Mouse (Mus musculus) spleen, postnatal 10 days (tissue): Measurements from ENCODE around the gene Git1.
A peak's percentile ranks its signal among the peaks of the same experiment; 100 is the strongest.

ENCODE experiments used
- DNase-seq, 2 experiments: peaks; one replicate each; pipeline ENCODE4 v3.0.0; 2021 to 2022; ENCODE audit warnings: low spot score in 2 of 2

Gene Git1

DNA sequence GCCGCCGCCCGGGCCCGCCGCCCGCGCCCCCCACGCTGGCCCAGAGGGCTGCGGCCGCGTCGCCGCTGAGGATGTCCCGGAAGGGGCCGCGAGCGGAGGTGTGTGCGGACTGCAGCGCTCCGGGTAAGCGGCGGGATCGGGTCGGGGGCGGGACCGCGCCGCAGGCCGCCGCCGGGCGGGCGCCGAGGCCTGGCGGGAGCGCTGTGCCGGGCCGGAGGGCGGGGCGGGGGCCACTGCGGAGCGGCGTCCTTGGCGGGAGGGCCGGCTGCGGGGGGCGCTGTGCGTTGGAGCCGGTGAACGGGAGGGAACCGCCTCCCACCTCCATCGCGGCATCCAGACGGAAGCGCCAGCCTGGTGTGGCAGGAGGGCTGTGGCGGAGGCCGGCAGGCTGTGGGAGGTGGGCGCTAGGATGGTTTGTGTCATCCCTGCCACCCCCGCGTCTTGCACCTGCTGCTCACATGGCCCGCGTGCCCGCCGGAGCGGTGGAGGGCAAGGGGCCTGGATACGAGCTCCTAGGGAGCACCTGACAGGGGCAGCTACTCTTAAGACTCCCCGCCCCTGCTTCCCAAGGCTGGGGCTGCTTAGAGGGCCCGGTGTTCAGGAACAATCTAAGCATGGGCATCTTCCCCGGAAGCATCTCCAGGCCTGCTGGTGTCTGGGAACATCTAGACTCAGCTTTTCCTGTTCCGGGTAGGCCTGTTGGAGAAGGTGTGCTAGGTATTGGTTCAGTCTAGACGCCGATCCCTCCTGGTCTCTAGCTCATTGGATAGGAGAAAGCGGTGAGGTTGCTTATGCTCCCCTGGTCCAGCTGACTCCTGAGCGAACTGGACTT is at the start of gene Git1:
TSS of gene Git1 (plus strand) at position 51 of the 832 bp plus-strand sequence.
- DNase-seq, result peak; percentile 58 to 65

DNA sequence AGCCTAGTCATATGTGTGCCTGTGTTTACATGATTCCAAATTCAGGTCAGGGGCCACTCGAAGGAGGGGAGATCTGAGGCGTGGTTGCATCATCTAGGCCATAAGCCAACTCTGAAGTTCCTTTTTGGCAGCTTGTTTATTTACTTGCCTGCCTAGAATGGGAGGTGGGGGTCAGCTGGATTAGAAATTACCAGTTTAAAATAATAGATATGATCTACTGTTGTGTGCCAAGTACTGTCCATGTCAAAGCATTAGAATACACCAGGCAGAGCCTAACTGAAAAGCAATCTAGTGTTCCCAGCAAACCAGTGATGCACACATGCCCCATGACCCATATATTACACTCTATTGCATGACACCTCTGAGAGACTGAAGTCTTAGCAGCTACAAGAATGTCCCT is 48.4 kb upstream of the Git1 start:
- DNase-seq, result no peak

- peak; percentile 37 to 67 for DNase-seq
Observed at GRCm38 (mm10) chr11:77446628-77447041, 46.7 kb upstream of the Git1 start.

GRCm38 (mm10) chr11:77449224-77449623 is 44.1 kb upstream of the Git1 start:
- no peak for DNase-seq

DNA sequence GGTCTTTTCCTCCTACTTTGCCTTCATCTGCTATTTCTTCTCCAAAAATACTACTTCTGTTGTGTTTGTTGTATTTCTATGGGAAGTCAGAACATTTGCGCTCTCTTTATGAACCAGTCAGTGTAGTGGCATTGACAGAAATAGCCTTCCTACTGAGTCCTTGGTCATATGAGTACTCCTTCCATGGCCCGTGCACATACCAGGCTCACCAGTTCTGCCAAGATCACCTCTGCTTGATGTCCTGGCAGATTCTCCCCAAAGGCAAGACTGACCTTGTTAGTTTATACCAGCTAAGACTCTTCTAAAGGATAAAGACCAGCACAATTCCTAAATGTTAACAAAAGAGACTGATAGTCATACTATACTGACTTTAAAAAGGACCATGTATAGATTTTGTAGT is 41.7 kb upstream of the Git1 start:
- DNase-seq, result no peak

GRCm38 (mm10) chr11:77453388-77453787 is 40.0 kb upstream of the Git1 start:
- DNase-seq, result no peak

DNA sequence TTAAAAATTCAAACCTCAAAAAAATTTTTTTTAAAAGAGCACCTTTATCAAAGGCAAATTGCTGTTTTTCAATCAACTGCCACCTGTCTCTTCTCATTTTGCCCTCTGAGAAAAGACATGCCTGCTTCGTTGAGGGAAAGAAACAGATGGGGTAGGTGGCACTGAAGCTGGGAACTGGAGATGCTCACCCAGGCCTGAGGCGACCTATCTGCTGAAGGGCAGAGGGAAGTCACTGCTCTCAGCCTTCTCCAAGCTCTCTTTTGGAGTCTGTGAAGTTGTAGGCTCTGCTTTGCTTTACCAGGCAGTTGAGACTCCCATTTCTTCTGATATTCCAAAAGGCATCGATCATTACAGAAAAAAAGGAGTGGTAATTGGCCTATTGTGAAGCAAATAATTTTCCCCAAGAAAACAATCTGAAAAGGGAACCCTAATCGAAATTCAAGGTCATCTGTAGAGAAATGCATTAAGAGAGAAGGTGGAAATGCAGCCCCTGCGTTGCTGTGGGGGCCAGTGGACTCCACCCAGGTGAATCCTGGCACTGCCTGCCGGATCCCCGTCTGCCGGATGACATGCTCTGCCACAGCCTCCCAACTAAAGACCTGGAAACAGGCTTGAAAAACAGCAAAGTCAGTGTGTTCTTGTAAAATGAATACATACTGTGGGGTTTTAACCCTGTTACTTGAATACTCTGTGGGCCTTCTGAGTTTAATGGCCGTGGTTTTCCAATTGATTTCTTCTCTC is 37.4 kb upstream of the Git1 start:
- DNase-seq, result no peak

- no peak for DNase-seq
Observed at GRCm38 (mm10) chr11:77456866-77457265, 36.5 kb upstream of the Git1 start.

- no peak for DNase-seq
Observed at GRCm38 (mm10) chr11:77461856-77462255, 31.5 kb upstream of the Git1 start.

DNA sequence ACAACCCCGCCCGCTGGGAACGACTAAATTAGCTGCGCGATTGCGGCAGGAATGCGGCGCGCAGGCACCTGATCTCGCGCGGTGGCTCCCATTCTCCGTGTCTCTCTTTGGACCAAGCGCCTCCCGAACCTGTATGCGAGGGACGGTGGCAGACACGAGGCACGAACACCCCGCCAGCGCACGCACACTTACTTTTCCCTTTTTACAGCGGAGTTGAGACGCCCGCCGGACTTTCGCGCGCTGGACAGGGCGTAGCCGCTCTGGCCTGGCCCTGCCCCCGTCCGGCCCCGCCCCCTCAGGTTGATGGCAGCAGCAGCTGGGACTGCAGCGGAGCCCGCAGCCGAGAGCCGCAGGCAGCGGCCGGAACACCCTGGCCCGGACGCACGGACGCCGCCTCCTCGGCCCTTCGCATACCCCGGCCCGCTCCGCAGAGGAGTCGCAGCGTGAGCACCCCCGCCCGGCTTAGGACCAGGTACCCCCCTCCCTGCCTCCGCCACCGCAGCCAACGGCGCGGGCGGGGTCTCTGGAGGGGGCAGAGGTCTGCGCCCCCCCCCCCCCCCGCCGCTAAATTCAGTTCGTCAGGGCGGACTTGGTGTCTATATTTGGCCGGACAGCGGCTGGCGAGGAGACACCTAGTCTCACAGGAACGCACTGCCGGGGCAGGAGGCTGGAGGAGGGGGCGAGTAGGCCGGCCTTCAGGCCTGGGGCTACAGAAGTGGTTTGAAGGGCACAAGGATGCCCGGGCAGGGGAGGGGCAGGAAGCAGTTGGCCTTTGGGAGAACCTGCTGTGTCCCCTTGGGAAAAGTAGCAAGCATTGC is 30.9 kb upstream of the Git1 start, which contains the start of gene Coro6:
TSS of gene Coro6 (plus strand) at position 129 of the 818 bp plus-strand sequence.
- DNase-seq, result peak; percentile 42 to 79

DNA sequence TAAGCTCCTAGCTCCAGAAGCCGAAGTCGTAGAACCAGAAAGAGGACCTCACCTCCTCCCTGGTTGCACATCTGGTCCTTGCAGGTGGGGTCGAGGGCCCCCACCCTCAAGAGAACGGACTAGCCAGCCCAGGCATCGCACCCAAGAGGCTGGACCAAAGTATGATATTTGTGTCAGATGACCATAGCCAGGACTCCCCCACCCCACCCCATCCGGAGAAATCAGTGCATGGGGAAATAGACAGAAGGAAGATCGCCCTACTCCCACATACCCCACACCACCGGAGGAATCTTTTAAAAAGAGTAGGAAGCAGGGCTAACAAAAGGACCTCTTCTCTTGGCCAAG is 30.3 kb upstream of the Git1 start:
- no peak for DNase-seq

DNA sequence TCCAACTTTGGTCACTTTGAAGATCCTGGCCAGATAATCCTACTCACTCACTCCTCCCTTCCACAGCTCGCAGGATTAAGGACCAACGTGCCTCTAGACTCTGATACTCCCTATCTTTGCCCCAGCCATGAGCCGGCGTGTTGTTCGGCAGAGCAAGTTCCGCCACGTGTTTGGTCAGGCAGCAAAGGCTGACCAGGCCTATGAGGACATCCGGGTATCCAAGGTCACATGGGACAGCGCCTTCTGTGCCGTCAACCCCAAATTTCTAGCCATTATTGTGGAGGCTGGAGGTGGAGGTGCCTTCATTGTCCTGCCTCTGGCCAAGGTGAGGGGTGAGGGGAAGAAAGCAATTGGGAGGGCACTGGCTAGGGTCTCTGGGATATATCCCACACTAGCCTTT is 29.6 kb upstream of the Git1 start:
- DNase-seq, result no peak

DNA sequence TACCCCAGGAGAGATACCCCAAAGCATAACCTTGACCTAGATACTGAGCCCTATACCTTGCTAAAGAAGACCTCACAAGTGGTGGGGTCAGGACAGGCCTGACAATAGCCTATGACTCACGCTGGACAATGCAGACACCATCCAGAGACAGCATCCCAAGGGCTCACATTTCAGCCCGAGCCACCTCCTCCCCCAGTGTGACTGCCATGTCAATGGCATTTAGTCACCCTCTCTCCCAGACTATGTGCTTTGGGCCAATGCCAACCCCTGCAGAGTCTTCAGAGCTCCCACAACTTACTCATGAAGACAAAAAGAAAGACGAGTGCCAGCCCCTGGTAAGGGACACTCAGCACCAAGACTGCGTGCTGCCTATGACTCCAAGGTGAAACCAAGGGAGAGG is 28.7 kb upstream of the Git1 start:
- no peak for DNase-seq

GRCm38 (mm10) chr11:77465111-77465510 is 28.3 kb upstream of the Git1 start:
- no peak for DNase-seq

DNA sequence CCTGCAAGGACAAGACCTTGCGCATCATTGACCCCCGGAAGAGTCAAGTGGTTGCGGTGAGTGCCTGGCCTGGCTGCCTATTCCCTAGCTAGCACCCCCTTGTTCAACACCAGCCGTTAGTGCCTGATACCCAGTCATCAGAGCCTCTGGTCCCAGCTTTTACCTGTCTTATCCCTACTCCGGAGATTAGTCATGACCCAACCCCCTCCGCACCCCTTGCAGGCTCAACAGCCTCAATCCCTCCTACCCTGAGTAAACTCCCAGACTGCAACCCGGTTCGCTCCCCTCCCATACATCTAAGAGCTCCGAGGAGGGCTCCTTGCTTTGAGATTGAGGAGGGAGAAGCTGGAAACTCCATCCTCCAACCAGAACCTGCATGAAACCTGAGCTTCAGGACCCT is 26.8 kb upstream of the Git1 start:
- no peak for DNase-seq

- DNase-seq, result peak; percentile 59 to 84
Observed at GRCm38 (mm10) chr11:77467157-77467556, 26.2 kb upstream of the Git1 start.

DNA sequence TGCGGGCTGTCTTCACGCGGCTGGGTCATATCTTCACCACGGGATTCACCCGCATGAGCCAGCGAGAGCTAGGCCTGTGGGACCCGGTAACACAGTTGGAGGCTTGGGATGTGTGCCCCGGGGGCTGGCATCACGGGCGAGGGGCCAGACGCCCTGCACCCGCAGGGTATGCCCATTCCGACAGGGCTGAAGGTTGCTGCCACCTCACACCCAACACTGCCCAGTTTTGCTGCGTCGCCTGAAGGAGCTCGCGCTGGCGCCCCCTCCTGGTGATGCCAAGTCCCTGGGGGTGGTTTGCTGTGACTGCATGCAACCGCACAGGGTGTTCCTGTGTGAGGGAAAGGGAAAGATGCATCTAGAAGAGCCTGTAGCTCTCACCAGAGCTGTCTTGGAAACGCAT is 25.6 kb upstream of the Git1 start:
- peak; percentile 70 to 90 for DNase-seq

DNA sequence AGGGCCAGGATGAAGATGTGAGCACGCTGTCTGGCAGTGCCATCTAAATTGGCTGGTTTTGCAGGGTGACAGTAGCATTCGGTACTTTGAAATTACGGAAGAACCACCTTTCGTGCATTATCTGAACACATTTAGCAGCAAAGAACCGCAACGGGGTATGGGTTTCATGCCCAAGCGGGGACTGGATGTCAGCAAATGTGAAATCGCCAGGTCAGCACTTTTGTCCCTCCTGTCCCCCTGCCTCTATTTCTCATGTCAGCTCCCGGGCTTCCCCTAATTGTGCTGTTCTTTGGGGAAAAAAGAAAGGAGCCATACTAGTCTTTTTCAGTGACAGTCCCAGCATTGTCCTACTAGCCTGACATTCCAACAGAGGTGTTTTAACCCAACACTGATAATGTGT is 25.0 kb upstream of the Git1 start:
- no peak for DNase-seq

- DNase-seq, result no peak
Observed at GRCm38 (mm10) chr11:77471407-77471806, 22.0 kb upstream of the Git1 start.

DNA sequence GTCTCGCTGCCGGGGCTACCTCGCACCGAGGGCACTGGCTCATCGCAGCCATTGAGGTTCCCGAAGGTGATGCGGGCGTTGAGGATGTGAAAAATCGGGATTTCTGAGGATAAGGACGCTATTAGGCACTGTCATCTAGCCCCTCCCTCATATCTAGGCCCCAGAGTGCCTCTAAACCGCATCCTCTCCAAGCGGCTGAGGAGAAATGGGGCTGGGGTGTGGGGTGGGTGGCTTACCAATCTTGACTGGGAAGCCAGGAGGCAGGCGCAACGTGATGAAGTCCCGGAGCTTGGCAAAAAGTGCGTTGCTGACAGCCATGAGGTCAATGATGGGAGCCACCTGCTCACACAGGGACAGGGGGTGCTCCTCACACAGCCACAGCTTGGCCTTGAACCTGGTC is 20.6 kb upstream of the Git1 start:
- DNase-seq, result no peak

DNA sequence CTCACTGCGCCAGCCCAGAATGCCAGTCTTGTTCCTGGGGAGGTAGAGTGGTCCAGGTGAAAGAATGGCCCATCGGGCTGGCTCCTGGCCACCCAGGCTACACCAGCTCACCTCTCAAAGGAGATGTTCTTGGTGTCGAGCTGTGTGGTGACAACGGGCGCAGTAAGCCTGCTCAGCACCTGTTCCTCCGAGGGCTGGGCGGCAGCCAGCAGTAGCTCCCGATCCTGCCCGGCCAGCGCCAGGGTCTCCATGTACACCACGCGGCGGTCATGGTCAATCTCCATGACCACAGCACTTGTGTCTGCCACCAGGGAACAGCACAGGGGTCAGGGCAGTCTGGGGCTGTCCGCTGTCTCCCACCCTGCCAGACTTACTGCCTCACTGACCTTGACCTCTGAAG is 17.1 kb upstream of the Git1 start:
- no peak for DNase-seq

DNA sequence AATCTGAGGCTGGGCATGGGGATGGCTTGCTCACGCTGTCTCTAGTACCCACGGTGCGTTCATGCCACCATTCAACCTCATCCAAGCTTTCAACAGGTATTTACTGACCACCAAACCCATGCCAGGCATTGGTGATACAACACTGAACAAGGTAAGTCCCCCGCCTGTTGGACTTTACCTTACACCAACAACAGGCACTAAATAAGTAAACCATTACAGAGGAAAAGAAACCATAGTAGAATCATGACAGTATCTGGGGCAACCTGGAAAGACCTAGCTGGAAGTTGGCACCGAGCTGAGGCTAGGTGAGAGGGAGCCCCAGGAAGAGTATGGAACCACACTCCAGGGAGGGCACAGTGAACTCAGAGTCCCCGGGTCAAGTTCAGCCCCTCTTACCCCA is 16.5 kb upstream of the Git1 start:
- no peak for DNase-seq
